Mouse (Mus musculus) limb, embryonic 14.5 days (tissue): ENCODE data around the gene Zbtb16. TPM values are rescaled to one million over a fixed set of nuclear protein-coding genes. Genes with fewer than 3 reads are reported as not detected.
A peak's percentile ranks its signal among the peaks of the same experiment; 100 is the strongest.

ENCODE experiments used
- ATAC-seq: fragments of 200-750 bp; cut with Nextera tagmentation; 2 replicates; pipeline ENCODE4 v1.8.0; 2017; ENCODE audit warnings: low read depth, moderate number of reproducible peaks, moderate TSS enrichment; ENCODE audit not compliant: low FRiP score
- DNase-seq: peaks from one replicate; pipeline ENCODE4 v3.0.0-alpha.2; 2015; ENCODE audit warnings: low spot score
- H3K27ac ChIP-seq: fragments of 300-500 bp; sonication (generic); replicated peaks from 2 replicates; pipeline ENCODE4 v1.5.1; 2014; ENCODE audit warnings: low read depth, mild to moderate bottlenecking, low read length, moderate library complexity, mixed read lengths
- H3K27me3 ChIP-seq: fragments of 300-500 bp; sonication (generic); 2 replicates; pipeline ENCODE4 v1.6.1; 2014; ENCODE audit warnings: low read length, mixed read lengths; ENCODE audit not compliant: control insufficient read depth, insufficient read depth
- H3K36me3 ChIP-seq: fragments of 300-500 bp; sonication (generic); 2 replicates; pipeline ENCODE4 v1.6.1; 2014; ENCODE audit warnings: mild to moderate bottlenecking, low read length, moderate library complexity, mixed read lengths; ENCODE audit not compliant: control insufficient read depth, insufficient read depth
- H3K4me1 ChIP-seq: fragments of 300-500 bp; sonication (generic); 2 replicates; pipeline ENCODE4 v1.6.1; 2014; ENCODE audit warnings: antibody characterized with exemption, low read length, mixed read lengths; ENCODE audit not compliant: control insufficient read depth, insufficient read depth
- H3K4me2 ChIP-seq: fragments of 300-500 bp; sonication (generic); replicated peaks from 2 replicates; pipeline ENCODE4 v1.6.1; 2014; ENCODE audit warnings: low read depth, mild to moderate bottlenecking, low read length, moderate library complexity; ENCODE audit not compliant: severe bottlenecking
- H3K4me3 ChIP-seq: fragments of 300-500 bp; sonication (generic); replicated peaks from 2 replicates; pipeline ENCODE4 v1.5.1; 2014; ENCODE audit warnings: low read length
- H3K9ac ChIP-seq: fragments of 300-500 bp; sonication (generic); 2 replicates; pipeline ENCODE4 v1.6.1; 2014; ENCODE audit warnings: mild to moderate bottlenecking, low read depth, low read length, moderate library complexity; ENCODE audit not compliant: severe bottlenecking
- H3K9me3 ChIP-seq: fragments of 300-500 bp; sonication (generic); 2 replicates; pipeline ENCODE4 v1.6.1; 2016; ENCODE audit warnings: low read length; ENCODE audit not compliant: control insufficient read depth
- POLR2A ChIP-seq: fragments of 200-500 bp; IDR thresholded peaks from 2 replicates; pipeline ENCODE4 v1.8.0; 2012; ENCODE audit warnings: inconsistent platforms, mild to moderate bottlenecking, moderate library complexity, borderline replicate concordance; ENCODE audit not compliant: insufficient read depth, insufficient read length; ENCODE audit errors: extremely low read depth
- WGBS: fragments of 180-500 bp; shearing (Covaris S2); extraction: QIAGEN DNeasy Blood & Tissue Kit; methylation state at CpG from one replicate; pipeline ENCODE4 v1.1.7; 2014; 5-methylcytosine and 5-hydroxymethylcytosine counted together
- polyA plus RNA-seq, 2 experiments: library from polyadenylated mRNA; depleted of rRNA in 1 of 2; stranded (reverse) in 1 of 2; unstranded in 1 of 2; fragments of >200 nt; fragmentation: Nextera tagmentation in 1 of 2; extraction: Ambion mirVana in 1 of 2; gene quantifications; 2 replicates each; pipeline versions ENCODE4 v1.2.1 to v1.2.3; 2012 to 2014

Gene Zbtb16
- polyA plus RNA-seq, 2 experiments: 0.91 to 1.9 TPM

GRCm38 (mm10) chr9:48707134-48707823 is 128.7 kb downstream of the Zbtb16 start:
- Histone ChIP-seq H3K36me3 (no peaks in the 10 kb centered on the region), H3K27me3 (no peaks in the 10 kb centered on the region), H3K4me3 (no peak overlapping the region), H3K4me2 (no peak overlapping the region), H3K4me1 (peaks cover 12% of the 10 kb centered on the region; the same call in 1 of the 2 replicates), H3K9ac (no peak overlapping the region), H3K9me3 (no peaks in the 10 kb centered on the region), H3K27ac (no peak overlapping the region)
- ATAC-seq (peak; percentile 57; the same call in 1 of the 2 replicates), DNase-seq (peak; percentile 25)
- WGBS: 48% methylated on average over 14 of the region's 14 CpGs
- no peak for TF ChIP-seq POLR2A

GRCm38 (mm10) chr9:48701296-48701695 is 134.7 kb downstream of the Zbtb16 start:
- no peaks in the 10 kb centered on the region for H3K4me1 ChIP-seq
- H3K4me2 ChIP-seq: no peak overlapping the region
- DNase-seq: no peak
- no peaks in the 10 kb centered on the region for H3K9me3 ChIP-seq
- no peaks in the 10 kb centered on the region for H3K27me3 ChIP-seq
- TF ChIP-seq POLR2A: no peak
- WGBS: 73% methylated on average over 4 of the region's 4 CpGs
- H3K9ac ChIP-seq: no peak overlapping the region
- no peak for ATAC-seq
- H3K27ac ChIP-seq: no peak overlapping the region
- no peak overlapping the region for H3K4me3 ChIP-seq
- H3K36me3 ChIP-seq: no peaks in the 10 kb centered on the region

- Histone ChIP-seq H3K4me1 (no peaks in the 10 kb centered on the region), H3K27me3 (no peaks in the 10 kb centered on the region), H3K9ac (no peak overlapping the region), H3K27ac (no peak overlapping the region), H3K4me2 (no peak overlapping the region), H3K9me3 (no peaks in the 10 kb centered on the region), H3K36me3 (no peaks in the 10 kb centered on the region), H3K4me3 (no peak overlapping the region)
- no peak for DNase-seq
- no peak for TF ChIP-seq POLR2A
- WGBS: 46% methylated on average over 8 of the region's 8 CpGs
- ATAC-seq: no peak
These were observed 135.2 kb downstream of the Zbtb16 start for GRCm38 (mm10) chr9:48700871-48701270.

GRCm38 (mm10) chr9:48697470-48697815 is 138.6 kb downstream of the Zbtb16 start:
- ATAC-seq (no peak), DNase-seq (no peak)
- no peaks in the 10 kb centered on the region; the same call in 1 of the 2 replicates for H3K4me1 ChIP-seq
- H3K27me3 ChIP-seq: peaks cover 7% of the 10 kb centered on the region; the same call in 1 of the 2 replicates
- no peak for TF ChIP-seq POLR2A
- 83% methylated on average over 2 of the region's 2 CpGs for WGBS
- no peak overlapping the region for H3K9ac ChIP-seq
- no peak overlapping the region for H3K4me3 ChIP-seq
- H3K9me3 ChIP-seq: no peaks in the 10 kb centered on the region
- no peaks in the 10 kb centered on the region for H3K36me3 ChIP-seq
- no peak overlapping the region for H3K4me2 ChIP-seq
- H3K27ac ChIP-seq: no peak overlapping the region

- ATAC-seq (no peak), DNase-seq (no peak)
- Histone ChIP-seq H3K4me1 (no peaks in the 10 kb centered on the region; the same call in 1 of the 2 replicates), H3K9ac (no peak overlapping the region), H3K4me2 (no peak overlapping the region), H3K36me3 (no peaks in the 10 kb centered on the region), H3K9me3 (no peaks in the 10 kb centered on the region), H3K27me3 (peaks cover 7% of the 10 kb centered on the region; the same call in 1 of the 2 replicates), H3K4me3 (no peak overlapping the region), H3K27ac (no peak overlapping the region)
- WGBS: 54% methylated on average over 12 of the region's 12 CpGs
- no peak for TF ChIP-seq POLR2A
These were observed 139.1 kb downstream of the Zbtb16 start for GRCm38 (mm10) chr9:48696731-48697469.
